Mouse (Mus musculus) kidney, adult 2 months (tissue): Measurements from ENCODE around the gene Abracl.

Experiments used
- CTCF ChIP-seq: fragments of 200-500 bp; conservative IDR thresholded peaks from 2 replicates; pipeline ENCODE4 v1.5.1; 2011; ENCODE audit warnings: low read depth, mild to moderate bottlenecking, control low read depth, low read length, moderate library complexity, mixed read lengths; ENCODE audit not compliant: insufficient read depth, insufficient read length
- POLR2A ChIP-seq: fragments of 200-500 bp; IDR thresholded peaks from one replicate; pipeline ENCODE4 v1.6.1; 2011; ENCODE audit warnings: low read depth, low read length, control low read depth

- TF ChIP-seq CTCF (no peak), POLR2A (no peak)
Observed at GRCm38 (mm10) chr10:18046380-18046779, 23.3 kb upstream of the Abracl start.
